Mouse (Mus musculus): Measurements from ENCODE around the gene Zfp597. TPM values are rescaled to one million over a fixed set of nuclear protein-coding genes. Genes with fewer than 3 reads are reported as not detected.

Gene Zfp597
- total and polyA plus RNA-seq, 3 experiments: 6.9 to 10.1 TPM; not detected in 1

DNA sequence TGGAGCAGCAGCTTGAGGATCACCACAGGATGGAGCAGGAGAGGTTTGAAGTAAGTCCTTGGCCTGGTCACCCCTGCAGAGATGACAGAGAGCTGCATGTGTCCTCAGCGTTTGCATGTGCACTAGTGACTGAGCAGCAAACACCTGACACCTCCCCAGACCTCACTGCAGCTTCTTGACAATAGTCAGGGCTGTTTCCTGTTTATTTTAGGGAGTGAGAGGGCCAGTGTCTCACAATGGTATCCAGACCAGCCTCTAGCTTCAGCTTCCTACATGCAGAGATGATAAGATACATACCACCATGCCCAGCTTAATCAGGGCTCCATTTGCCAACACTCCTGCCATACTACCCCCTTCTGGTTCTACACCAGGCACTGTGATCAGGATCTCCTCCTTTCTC lies 44.2 kb upstream of the Zfp597 start:
- peaks cover 0 to 2% of the 10 kb centered on the region in 2 experiments; a peak in 1 of 4 replicates for H3K4me1 ChIP-seq (ENCODE audit: control insufficient read depth in 1 of 2, insufficient read depth in 2 of 2, low read length in 2 of 2)
- no peaks in the 10 kb centered on the region for H3K9me3 ChIP-seq (replicated peaks; ENCODE audit: insufficient read depth, low read length)
- no peak for TF ChIP-seq POLR2AphosphoS2 (IDR thresholded peaks at IDR 0.05; ENCODE audit: low read length)
- TF ChIP-seq POLR2AphosphoS5 (IDR thresholded peaks at IDR 0.05; ENCODE audit: borderline replicate concordance, low read depth, low read length): no peak
- TF ChIP-seq ZC3H11A (IDR thresholded peaks at IDR 0.05; ENCODE audit: low read depth, low read length): no peak
- no peak for TF ChIP-seq MAZ (IDR thresholded peaks at IDR 0.05; ENCODE audit: low read depth, low read length)
- TF ChIP-seq NRF1 (IDR thresholded peaks at IDR 0.05; ENCODE audit: insufficient read depth, low read depth, low read length, poor library complexity, severe bottlenecking): no peak
- TF ChIP-seq CHD1 (IDR thresholded peaks at IDR 0.05; ENCODE audit: low read depth, low read length): no peak
- no peak for TF ChIP-seq NELFE (IDR thresholded peaks at IDR 0.05; ENCODE audit: low read depth, low read length)
- no peak for TF ChIP-seq TAL1 (IDR thresholded peaks at IDR 0.05; ENCODE audit: low read length)
- TF ChIP-seq MXI1 (IDR thresholded peaks at IDR 0.05; ENCODE audit: low read depth, low read length): no peak
- TF ChIP-seq GABPA (IDR thresholded peaks at IDR 0.05; ENCODE audit: low read depth, low read length): no peak
- no peak for TF ChIP-seq SIN3A (IDR thresholded peaks at IDR 0.05; ENCODE audit: low read length)
- TF ChIP-seq MYB (IDR thresholded peaks at IDR 0.05; ENCODE audit: low read depth, low read length): no peak
- TF ChIP-seq ETS1 (IDR thresholded peaks at IDR 0.05; ENCODE audit: low read depth, low read length): no peak
- no peak for TF ChIP-seq ZMIZ1 (IDR thresholded peaks at IDR 0.05; ENCODE audit: low read depth, low read length)
- TF ChIP-seq HCFC1 (IDR thresholded peaks at IDR 0.05; ENCODE audit: low read depth, low read length): no peak
- no peak overlapping the region for H3K27ac ChIP-seq (ENCODE audit: control insufficient read depth, low read depth, low read length)
- H3K36me3 ChIP-seq (ENCODE audit: control insufficient read depth in 1 of 2, insufficient read depth in 2 of 2, low read length in 2 of 2): peaks cover 0 to 20% of the 10 kb centered on the region in 2 experiments; a peak in 2 of 4 replicates
- DNase-seq (ENCODE audit: low read depth, low spot score): no peak
- H3K9ac ChIP-seq (ENCODE audit: control insufficient read depth, low read depth, low read length, poor library complexity, severe bottlenecking): no peak overlapping the region
- no peaks in the 10 kb centered on the region for H3K27me3 ChIP-seq (ENCODE audit: control insufficient read depth in 1 of 2, insufficient read depth in 2 of 2, low read length in 2 of 2)
- no peak overlapping the region for H3K4me3 ChIP-seq (ENCODE audit: control insufficient read depth in 1 of 2, insufficient read depth in 1 of 2, low read depth in 2 of 2, low read length in 2 of 2)
- no peaks in the 10 kb centered on the region for H3K79me2 ChIP-seq (ENCODE audit: control insufficient read depth, insufficient read depth, low read length, poor library complexity)

- Histone ChIP-seq H3K9me3 (replicated peaks; ENCODE audit: insufficient read depth, low read length) (no peaks in the 10 kb centered on the region), H3K4me1 (ENCODE audit: control insufficient read depth in 1 of 2, insufficient read depth in 2 of 2, low read length in 2 of 2) (peaks cover 0 to 2% of the 10 kb centered on the region in 2 experiments; a peak in 1 of 4 replicates), H3K27me3 (ENCODE audit: control insufficient read depth in 1 of 2, insufficient read depth in 2 of 2, low read length in 2 of 2) (no peaks in the 10 kb centered on the region), H3K27ac (ENCODE audit: control insufficient read depth, low read depth, low read length) (no peak overlapping the region), H3K79me2 (ENCODE audit: control insufficient read depth, insufficient read depth, low read length, poor library complexity) (no peaks in the 10 kb centered on the region), H3K4me3 (ENCODE audit: control insufficient read depth in 1 of 2, insufficient read depth in 1 of 2, low read depth in 2 of 2, low read length in 2 of 2) (no peak overlapping the region), H3K36me3 (ENCODE audit: control insufficient read depth in 1 of 2, insufficient read depth in 2 of 2, low read length in 2 of 2) (peaks cover 0 to 24% of the 10 kb centered on the region in 2 experiments; a peak in 2 of 4 replicates), H3K9ac (ENCODE audit: control insufficient read depth, low read depth, low read length, poor library complexity, severe bottlenecking) (no peak overlapping the region)
- no peak for TF ChIP-seq MYC (IDR thresholded peaks at IDR 0.05; ENCODE audit: low read depth, low read length)
- no peak for TF ChIP-seq CHD2 (IDR thresholded peaks at IDR 0.05; ENCODE audit: low read length)
- TF ChIP-seq RAD21 (IDR thresholded peaks at IDR 0.05; ENCODE audit: low read depth, low read length): no peak
- TF ChIP-seq ZKSCAN1 (IDR thresholded peaks at IDR 0.05; ENCODE audit: low read depth, low read length): no peak
- no peak for TF ChIP-seq TCF12 (IDR thresholded peaks at IDR 0.05; ENCODE audit: low read depth, low read length)
- TF ChIP-seq ETS1 (IDR thresholded peaks at IDR 0.05; ENCODE audit: low read depth, low read length): no peak
- no peak for TF ChIP-seq ZNF384 (IDR thresholded peaks at IDR 0.05; ENCODE audit: low read depth, low read length)
- TF ChIP-seq MEF2A (IDR thresholded peaks at IDR 0.05; ENCODE audit: extremely low read depth, insufficient replicate concordance, low read depth, low read length, poor library complexity, severe bottlenecking): no peak
- TF ChIP-seq BHLHE40 (IDR thresholded peaks at IDR 0.05; ENCODE audit: borderline replicate concordance, low read depth, low read length): no peak
- TF ChIP-seq POLR2AphosphoS5 (IDR thresholded peaks at IDR 0.05; ENCODE audit: borderline replicate concordance, low read depth, low read length): no peak
- DNase-seq (ENCODE audit: low read depth, low spot score): no peak
These were observed 39.6 kb upstream of the Zfp597 start for GRCm38 (mm10) chr16:3923966-3924365.
